Mouse (Mus musculus): ENCODE measurements around the gene Meis2. TPM values are rescaled to one million over a fixed set of nuclear protein-coding genes. Genes with fewer than 3 reads are reported as not detected.

The Meis2 gene
- total RNA-seq, 1 experiment: 12.4 TPM

DNA sequence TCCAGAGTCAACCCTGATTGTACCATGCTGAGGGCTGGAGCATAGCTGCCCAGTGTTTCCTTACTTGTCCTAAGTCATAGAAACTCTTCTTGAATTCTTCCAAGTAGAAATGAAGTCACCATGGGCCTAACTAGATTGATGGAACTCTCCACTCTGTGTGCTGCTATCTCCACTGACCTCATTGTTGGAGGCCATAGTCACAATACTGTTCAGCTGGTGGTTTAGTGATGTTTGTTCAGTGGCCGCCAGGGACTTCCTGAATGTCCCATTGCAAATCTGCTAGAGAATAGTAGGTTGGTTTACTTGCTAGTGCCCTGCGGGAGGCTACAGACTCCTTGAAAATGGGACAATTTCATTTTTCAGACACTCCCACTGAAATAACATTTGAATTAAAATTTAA lies 108.9 kb downstream of the Meis2 start:
- in situ Hi-C loops (cut with MboI; ENCODE audit: low sequenced_read_pairs in 2 of 2, unreplicated experiment in 2 of 2): no loop called here
- Histone ChIP-seq H3K27ac (ENCODE audit: insufficient read depth, low read depth, low read length, poor library complexity, severe bottlenecking) (no peak overlapping the region), H3K9ac (ENCODE audit: insufficient read depth, low read depth, low read length, poor library complexity, severe bottlenecking) (no peak overlapping the region), H3K9me3 (ENCODE audit: control insufficient read depth, insufficient read depth, low read depth, low read length) (no peaks in the 10 kb centered on the region), H3K4me1 (ENCODE audit: control insufficient read depth in 2 of 2, insufficient read depth in 2 of 2, low read length in 2 of 2, poor library complexity in 1 of 2) (no peaks in the 10 kb centered on the region), H3K36me3 (ENCODE audit: control insufficient read depth, insufficient read depth, low read length, poor library complexity, severe bottlenecking) (no peaks in the 10 kb centered on the region), H3K4me3 (ENCODE audit: insufficient read depth in 1 of 2, low read depth in 1 of 2, low read length in 2 of 2, poor library complexity in 1 of 2, severe bottlenecking in 1 of 2) (no peak overlapping the region)
- TF ChIP-seq ZNF384 (IDR thresholded peaks at IDR 0.05; ENCODE audit: low read depth, low read length): no peak
- TF ChIP-seq HCFC1 (IDR thresholded peaks at IDR 0.05; ENCODE audit: borderline replicate concordance, insufficient read depth, low read length): no peak
- no peak for TF ChIP-seq MAFK (IDR thresholded peaks at IDR 0.05; ENCODE audit: insufficient read depth, low read depth, low read length)
- no peak for TF ChIP-seq ZC3H11A (IDR thresholded peaks at IDR 0.05; ENCODE audit: borderline replicate concordance, low read depth, low read length)
- no peak for TF ChIP-seq CHD2 (IDR thresholded peaks at IDR 0.05; ENCODE audit: low read depth, low read length)
- DNase-seq (ENCODE audit: low read depth, low spot score): no peak

- no peak for TF ChIP-seq MAFK (IDR thresholded peaks at IDR 0.05; ENCODE audit: insufficient read depth, low read depth, low read length)
- TF ChIP-seq ZNF384 (IDR thresholded peaks at IDR 0.05; ENCODE audit: low read depth, low read length): no peak
- TF ChIP-seq HCFC1 (IDR thresholded peaks at IDR 0.05; ENCODE audit: borderline replicate concordance, insufficient read depth, low read length): no peak
- no peak for TF ChIP-seq CHD2 (IDR thresholded peaks at IDR 0.05; ENCODE audit: low read depth, low read length)
- no peak for TF ChIP-seq ZC3H11A (IDR thresholded peaks at IDR 0.05; ENCODE audit: borderline replicate concordance, low read depth, low read length)
- in situ Hi-C loops (cut with MboI; ENCODE audit: low sequenced_read_pairs in 2 of 2, unreplicated experiment in 2 of 2): no loop called here
- DNase-seq (ENCODE audit: low read depth, low spot score): no peak
- H3K36me3 ChIP-seq (ENCODE audit: control insufficient read depth, insufficient read depth, low read length, poor library complexity, severe bottlenecking): no peaks in the 10 kb centered on the region
- H3K9me3 ChIP-seq (ENCODE audit: control insufficient read depth, insufficient read depth, low read depth, low read length): no peaks in the 10 kb centered on the region
- H3K4me3 ChIP-seq (ENCODE audit: insufficient read depth in 1 of 2, low read depth in 1 of 2, low read length in 2 of 2, poor library complexity in 1 of 2, severe bottlenecking in 1 of 2): no peak overlapping the region
- H3K9ac ChIP-seq (ENCODE audit: insufficient read depth, low read depth, low read length, poor library complexity, severe bottlenecking): no peak overlapping the region
- no peak overlapping the region for H3K27ac ChIP-seq (ENCODE audit: insufficient read depth, low read depth, low read length, poor library complexity, severe bottlenecking)
- no peaks in the 10 kb centered on the region for H3K4me1 ChIP-seq (ENCODE audit: control insufficient read depth in 2 of 2, insufficient read depth in 2 of 2, low read length in 2 of 2, poor library complexity in 1 of 2)
These were observed 115.0 kb downstream of the Meis2 start for GRCm38 (mm10) chr2:115950645-115951044.

- H3K9me3 ChIP-seq (ENCODE audit: control insufficient read depth, insufficient read depth, low read depth, low read length): no peaks in the 10 kb centered on the region
- no peak for DNase-seq (ENCODE audit: low read depth, low spot score)
- H3K9ac ChIP-seq (ENCODE audit: insufficient read depth, low read depth, low read length, poor library complexity, severe bottlenecking): no peak overlapping the region
- TF ChIP-seq MAFK (IDR thresholded peaks at IDR 0.05; ENCODE audit: insufficient read depth, low read depth, low read length) (no peak), CHD2 (IDR thresholded peaks at IDR 0.05; ENCODE audit: low read depth, low read length) (no peak), ZNF384 (IDR thresholded peaks at IDR 0.05; ENCODE audit: low read depth, low read length) (no peak), HCFC1 (IDR thresholded peaks at IDR 0.05; ENCODE audit: borderline replicate concordance, insufficient read depth, low read length) (no peak), ZC3H11A (IDR thresholded peaks at IDR 0.05; ENCODE audit: borderline replicate concordance, low read depth, low read length) (no peak)
- H3K36me3 ChIP-seq (ENCODE audit: control insufficient read depth, insufficient read depth, low read length, poor library complexity, severe bottlenecking): no peaks in the 10 kb centered on the region
- in situ Hi-C loops (cut with MboI; ENCODE audit: low sequenced_read_pairs in 2 of 2, unreplicated experiment in 2 of 2): no loop called here
- no peaks in the 10 kb centered on the region for H3K4me1 ChIP-seq (ENCODE audit: control insufficient read depth in 2 of 2, insufficient read depth in 2 of 2, low read length in 2 of 2, poor library complexity in 1 of 2)
- H3K4me3 ChIP-seq (ENCODE audit: insufficient read depth in 1 of 2, low read depth in 1 of 2, low read length in 2 of 2, poor library complexity in 1 of 2, severe bottlenecking in 1 of 2): no peak overlapping the region
- H3K27ac ChIP-seq (ENCODE audit: insufficient read depth, low read depth, low read length, poor library complexity, severe bottlenecking): no peak overlapping the region
These were observed 116.8 kb downstream of the Meis2 start for GRCm38 (mm10) chr2:115948630-115949426.

DNA sequence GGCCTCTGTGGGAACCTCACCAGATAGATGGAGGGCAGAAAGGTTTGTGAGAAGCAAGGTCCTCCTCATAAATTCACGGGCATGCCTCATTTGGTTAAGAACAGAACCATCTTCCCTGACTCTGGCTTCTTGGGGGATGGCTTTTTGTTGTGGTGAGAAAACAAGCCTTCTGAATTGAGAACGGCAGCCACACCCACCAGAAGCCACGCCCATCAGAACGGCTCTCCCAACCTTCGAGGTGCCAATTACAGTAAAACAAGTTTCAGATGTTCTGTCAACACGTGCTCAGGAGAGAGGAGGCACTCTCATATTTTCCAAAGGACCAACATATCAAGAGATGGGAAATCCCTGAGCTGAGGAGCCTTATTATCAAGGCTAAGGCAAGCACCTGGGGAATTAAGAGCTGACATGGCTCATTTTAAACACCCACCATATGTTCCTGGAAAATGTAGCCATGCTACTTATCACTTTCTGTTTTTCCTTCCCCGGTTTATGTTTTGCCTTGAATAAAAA lies 117.9 kb downstream of the Meis2 start:
- Histone ChIP-seq H3K27ac (ENCODE audit: insufficient read depth, low read depth, low read length, poor library complexity, severe bottlenecking) (no peak overlapping the region), H3K9me3 (ENCODE audit: control insufficient read depth, insufficient read depth, low read depth, low read length) (no peaks in the 10 kb centered on the region), H3K4me3 (ENCODE audit: insufficient read depth in 1 of 2, low read depth in 1 of 2, low read length in 2 of 2, poor library complexity in 1 of 2, severe bottlenecking in 1 of 2) (no peak overlapping the region), H3K36me3 (ENCODE audit: control insufficient read depth, insufficient read depth, low read length, poor library complexity, severe bottlenecking) (no peaks in the 10 kb centered on the region), H3K4me1 (ENCODE audit: control insufficient read depth in 2 of 2, insufficient read depth in 2 of 2, low read length in 2 of 2, poor library complexity in 1 of 2) (no peaks in the 10 kb centered on the region), H3K9ac (ENCODE audit: insufficient read depth, low read depth, low read length, poor library complexity, severe bottlenecking) (no peak overlapping the region)
- TF ChIP-seq MAFK (IDR thresholded peaks at IDR 0.05; ENCODE audit: insufficient read depth, low read depth, low read length) (no peak), HCFC1 (IDR thresholded peaks at IDR 0.05; ENCODE audit: borderline replicate concordance, insufficient read depth, low read length) (no peak), CHD2 (IDR thresholded peaks at IDR 0.05; ENCODE audit: low read depth, low read length) (no peak), ZNF384 (IDR thresholded peaks at IDR 0.05; ENCODE audit: low read depth, low read length) (no peak), ZC3H11A (IDR thresholded peaks at IDR 0.05; ENCODE audit: borderline replicate concordance, low read depth, low read length) (no peak)
- DNase-seq (ENCODE audit: low read depth, low spot score): no peak
- in situ Hi-C loops (cut with MboI; ENCODE audit: low sequenced_read_pairs in 2 of 2, unreplicated experiment in 2 of 2): no loop called here

Measured in ES-E14 (cell line).